Mouse (Mus musculus) cerebellum, adult 2 months (tissue): ENCODE data around the gene Gtf3c5.

ENCODE experiments used
- CTCF ChIP-seq: fragments of 200-500 bp; IDR thresholded peaks from 2 replicates; pipeline ENCODE4 v1.5.1; 2011; ENCODE audit warnings: low read depth, mild to moderate bottlenecking, control low read depth, low read length, moderate library complexity, borderline replicate concordance; ENCODE audit not compliant: insufficient read depth
- POLR2A ChIP-seq: fragments of 200-500 bp; IDR thresholded peaks from 2 replicates; pipeline ENCODE4 v1.6.1; 2011; ENCODE audit warnings: low read length, control low read depth, borderline replicate concordance; ENCODE audit not compliant: insufficient read depth

GRCm38 (mm10) chr2:28522166-28522565 is 61.4 kb downstream of the Gtf3c5 start:
- no peak for TF ChIP-seq CTCF
- no peak for TF ChIP-seq POLR2A
